Mouse (Mus musculus): ENCODE measurements around the gene Pip5kl1.

The Pip5kl1 gene

DNA sequence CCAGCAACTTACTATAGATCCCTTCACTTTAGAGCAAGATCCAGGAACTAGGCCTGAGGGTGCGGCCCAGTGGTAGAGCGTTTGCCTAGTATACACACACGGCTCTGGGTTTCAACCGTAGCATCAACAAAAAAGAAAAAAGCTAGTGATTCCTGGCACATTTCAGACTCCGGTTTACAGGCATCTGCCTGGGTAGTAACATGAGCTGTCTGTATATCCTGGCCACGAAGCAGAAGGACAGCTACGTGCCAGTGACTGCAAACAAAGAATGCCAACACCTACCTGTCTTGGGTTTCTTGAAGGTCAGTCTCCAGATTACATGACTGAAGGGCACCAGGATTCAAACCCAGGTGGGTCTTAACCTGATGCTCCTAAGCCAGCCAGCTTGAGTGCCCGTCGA is 25.4 kb upstream of the Pip5kl1 start:
- DNase-seq: no peak

DNA sequence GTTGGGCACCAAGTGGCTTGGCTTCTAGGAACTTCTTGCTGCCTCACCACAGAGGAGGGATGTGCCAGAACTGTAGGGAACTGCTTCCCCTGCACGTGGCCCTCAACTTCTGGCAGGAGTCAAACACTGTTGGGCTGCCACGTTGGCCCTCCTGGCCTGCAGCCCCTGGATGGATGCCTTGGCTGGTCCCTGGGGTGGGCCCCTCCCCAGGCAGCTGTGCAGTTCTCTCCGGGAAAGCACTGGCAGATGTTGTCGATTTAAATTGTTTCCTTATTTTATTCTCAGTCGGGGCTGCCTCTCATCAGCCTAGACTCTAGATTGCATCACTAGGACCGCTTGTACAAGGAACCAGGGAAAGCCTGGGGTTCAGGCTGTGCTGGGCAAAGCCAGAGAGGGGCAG is 24.8 kb upstream of the Pip5kl1 start:
- DNase-seq: no peak

DNA sequence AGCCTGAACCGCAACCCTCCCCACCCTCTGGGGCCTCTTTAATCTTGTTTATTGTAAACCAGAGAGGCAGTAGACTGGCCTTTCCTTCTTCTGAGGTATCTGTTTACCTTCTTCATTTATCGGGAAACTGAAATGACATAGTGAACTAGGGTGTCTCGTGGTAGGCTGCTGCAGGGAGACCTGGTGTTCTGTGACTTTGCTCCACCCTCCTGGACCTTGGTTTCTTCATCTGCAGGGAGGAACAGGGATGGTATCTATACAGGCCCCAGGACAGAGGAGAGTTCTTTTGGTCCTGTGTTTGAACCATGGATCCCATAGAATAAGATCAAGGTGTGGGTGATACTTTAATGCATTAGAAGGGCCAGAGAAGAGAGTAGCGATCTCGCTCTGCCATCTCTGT is 23.4 kb upstream of the Pip5kl1 start:
- no peak for DNase-seq

DNA sequence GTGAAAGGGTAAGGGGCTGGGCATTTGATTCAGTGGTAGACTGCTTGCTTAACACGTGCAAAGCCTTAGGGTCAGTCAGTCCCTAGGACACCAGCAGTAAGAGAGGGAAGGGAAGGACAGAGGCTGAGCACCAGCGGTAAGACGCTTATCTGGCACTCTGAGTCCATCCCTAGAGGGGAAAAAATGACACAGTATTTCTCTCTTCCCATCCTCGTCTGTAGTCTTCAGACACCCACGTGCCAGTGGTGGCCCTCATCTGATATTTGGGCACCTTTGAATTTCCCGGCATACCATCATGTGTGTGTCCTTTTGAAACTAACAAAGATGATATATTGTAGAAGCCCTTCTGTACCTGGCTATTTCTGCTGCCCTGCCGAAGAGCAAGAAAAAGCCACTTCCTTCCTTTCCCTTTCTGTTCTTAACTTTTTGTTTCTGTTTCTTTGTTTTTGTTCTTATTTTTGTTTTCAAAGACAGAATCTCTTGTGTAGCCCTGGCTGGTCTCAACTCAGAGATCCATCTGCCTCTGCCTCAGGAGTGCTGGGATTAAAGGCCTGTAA is 20.9 kb upstream of the Pip5kl1 start:
- no peak for DNase-seq

DNA sequence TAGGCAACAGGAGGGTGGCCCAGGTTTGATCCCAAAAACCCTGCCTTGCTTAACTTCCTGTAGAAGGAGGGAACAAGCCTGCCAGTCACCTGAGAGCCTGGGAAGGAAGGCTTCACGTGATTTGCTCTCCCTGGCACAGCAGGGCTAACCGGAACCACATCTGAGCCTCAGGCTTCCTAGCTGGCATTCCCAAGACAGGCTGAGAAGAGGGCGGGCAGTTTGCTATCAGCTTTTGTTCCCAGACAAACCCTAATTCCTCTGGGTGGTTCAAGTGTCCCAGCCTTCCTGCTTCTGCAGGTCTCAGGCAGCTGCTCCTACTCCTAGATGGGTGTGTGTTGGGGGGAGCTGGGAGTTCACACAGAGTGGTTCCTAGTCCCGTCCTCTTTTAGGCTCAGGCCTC is 19.1 kb upstream of the Pip5kl1 start:
- DNase-seq: peak; percentile 31

DNA sequence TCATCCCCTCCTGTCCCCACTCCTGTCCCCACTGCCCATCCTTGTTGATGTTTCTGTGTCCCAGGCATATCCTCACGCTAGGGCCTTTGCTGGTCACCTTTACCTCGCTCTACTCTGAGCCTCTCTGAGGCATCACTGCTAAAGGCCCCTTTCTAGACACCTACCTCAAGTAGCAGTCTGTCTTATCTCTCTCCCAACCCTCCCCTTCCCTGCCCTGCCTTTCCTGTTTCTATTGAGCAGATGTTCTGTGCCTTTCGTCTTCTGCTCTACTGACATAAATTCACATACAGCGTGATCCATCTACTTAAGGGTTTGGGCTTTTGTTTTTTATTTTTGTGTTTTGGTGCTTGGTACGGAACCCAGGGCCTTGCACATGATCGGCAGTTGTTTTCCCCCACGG is 18.6 kb upstream of the Pip5kl1 start:
- DNase-seq: no peak

DNA sequence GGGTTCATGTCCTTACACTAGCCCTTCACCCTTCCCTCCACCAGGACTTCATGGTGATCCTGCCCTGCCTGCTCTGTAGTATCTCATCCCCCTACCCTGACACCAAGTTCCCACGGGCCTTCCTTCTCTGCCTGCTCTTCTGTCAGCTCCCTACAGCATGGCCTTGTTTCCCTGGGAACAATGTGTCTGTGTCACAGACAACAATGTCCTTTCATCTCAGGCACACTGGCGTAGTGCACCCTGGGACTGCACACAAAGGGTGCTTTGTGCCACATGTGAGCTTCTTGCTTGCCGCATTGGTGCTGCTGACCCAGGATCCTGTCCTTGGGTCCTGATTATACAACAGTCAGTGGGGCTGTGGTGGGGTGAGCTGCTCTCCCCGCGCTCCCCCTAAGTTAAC is 15.0 kb upstream of the Pip5kl1 start:
- DNase-seq: no peak

DNA sequence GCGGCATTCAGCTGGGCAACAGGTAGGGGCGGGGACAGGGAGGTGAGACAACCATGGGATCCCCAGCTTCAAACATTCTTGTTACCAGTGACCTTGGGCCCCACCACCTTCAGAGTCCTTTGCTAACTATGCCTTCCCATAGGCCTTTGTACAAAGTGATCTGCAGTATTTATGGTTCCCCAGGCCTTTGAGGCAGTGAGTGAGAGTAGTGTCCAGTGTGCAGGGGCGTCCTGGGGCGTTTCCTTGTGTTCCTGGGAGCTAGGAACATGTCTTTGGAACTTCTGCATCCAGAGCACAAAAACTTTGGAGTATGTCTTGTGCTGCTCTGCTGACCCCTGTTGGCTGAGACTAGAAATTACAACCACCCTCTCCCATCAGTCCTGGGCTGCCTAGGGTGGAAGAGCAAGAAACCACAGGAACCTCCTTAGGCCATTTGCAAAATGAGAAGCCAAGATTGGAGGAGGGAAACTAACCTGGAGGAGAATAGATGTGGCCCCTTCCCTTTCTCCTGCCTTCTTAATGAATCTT is 8.0 kb upstream of the Pip5kl1 start:
- peak; percentile 75 for DNase-seq

DNA sequence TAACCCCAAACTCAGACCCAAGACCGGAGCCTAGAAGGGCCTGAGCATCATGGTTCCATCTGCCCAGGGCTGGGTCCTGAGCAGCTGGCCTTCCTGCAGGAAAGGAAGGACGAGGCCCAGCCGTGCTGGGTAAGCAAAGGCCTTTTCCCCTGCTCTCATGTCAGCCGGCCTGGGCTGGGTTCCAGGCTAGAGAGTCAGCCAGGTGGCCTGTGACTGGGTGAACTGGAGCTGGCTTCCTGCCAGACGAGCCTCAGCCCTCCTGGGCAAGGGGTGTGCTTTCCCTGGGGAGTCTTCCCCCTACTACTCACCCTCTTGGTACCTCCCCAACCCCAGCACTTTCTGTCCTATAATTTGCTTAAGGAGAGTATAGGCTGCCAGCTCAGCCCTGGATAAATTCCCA is 6.4 kb upstream of the Pip5kl1 start:
- no peak for DNase-seq

DNA sequence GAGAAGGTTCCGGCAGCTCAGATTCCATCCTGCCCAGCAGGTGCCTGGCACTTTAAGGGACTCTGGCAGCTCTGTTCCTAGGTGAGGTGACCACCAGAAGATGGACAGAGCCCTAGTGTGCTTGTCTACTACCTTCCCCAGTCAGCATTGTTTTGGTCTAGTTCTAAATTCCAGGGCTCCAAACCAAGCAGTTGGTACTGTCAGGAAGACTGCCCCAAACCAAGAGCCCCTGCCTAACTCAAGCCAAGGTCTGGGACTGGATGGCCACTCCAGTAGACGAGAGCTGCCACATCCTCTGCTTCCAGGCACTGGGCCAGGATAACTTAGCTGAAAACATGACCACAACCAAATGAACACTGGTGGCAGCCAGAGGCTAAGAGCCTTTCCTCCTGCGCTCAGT is 5.7 kb upstream of the Pip5kl1 start:
- DNase-seq: no peak

DNA sequence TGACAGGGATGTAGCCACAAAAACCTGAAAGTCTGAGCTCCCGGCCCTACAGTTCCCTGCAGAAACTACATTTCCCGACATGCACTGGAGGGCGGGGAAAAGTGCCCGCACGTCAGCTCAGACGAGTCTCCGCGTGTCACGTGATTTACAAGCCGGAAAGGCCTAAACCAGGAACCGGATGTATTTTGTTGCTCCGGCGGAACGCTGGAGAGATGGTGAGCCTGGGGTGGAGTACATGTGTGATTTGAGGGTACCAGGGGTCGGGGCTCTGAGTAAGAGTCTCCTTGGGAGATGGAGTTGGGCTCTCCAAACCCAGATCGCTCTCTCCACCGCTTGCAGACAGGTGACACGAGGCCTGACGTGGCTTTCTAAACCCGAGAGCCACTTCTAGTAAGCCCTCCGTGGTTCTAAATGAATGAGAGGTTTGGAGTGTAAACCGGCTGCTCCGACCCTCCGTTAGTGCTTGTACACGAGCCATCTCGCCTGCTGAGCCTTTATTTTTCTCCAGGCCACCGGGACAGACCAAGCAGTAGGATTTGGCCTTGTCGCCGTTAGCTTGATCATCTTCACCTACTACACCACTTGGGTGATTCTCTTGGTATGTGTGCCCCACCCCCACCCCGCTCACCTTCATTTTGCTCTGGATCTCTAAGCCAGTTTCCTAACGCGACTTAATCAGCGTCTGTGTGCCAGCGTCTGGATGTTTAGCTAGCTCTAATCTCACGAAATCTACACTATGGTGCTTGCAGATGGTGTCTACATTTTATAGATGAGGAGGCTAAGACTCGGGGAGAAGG is 3.7 kb upstream of the Pip5kl1 start, which contains the start of gene Dpm2:
Dpm2 (plus strand) TSS at position 161 of the 797 bp plus-strand sequence.
- peak; percentile 90 for DNase-seq

DNA sequence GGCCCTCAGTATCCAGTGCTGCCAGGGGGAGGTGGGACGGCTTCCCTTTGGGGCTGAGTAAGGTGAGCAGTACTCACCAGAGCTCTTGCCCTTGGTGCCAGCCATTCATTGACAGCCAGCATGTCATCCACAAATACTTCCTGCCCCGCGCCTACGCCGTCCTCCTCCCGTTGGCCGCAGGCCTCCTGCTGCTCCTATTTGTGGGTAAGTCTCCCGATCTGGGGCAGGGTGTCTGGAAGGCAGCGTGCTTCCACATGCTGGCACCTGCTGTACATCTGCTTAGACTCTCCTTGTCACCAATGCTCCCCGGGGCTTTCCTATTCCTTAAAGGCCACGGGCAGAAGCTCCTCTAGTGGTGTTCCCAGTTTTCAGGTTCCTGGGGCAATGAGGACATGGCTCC is 2.4 kb upstream of the Pip5kl1 start:
- DNase-seq: no peak

DNA sequence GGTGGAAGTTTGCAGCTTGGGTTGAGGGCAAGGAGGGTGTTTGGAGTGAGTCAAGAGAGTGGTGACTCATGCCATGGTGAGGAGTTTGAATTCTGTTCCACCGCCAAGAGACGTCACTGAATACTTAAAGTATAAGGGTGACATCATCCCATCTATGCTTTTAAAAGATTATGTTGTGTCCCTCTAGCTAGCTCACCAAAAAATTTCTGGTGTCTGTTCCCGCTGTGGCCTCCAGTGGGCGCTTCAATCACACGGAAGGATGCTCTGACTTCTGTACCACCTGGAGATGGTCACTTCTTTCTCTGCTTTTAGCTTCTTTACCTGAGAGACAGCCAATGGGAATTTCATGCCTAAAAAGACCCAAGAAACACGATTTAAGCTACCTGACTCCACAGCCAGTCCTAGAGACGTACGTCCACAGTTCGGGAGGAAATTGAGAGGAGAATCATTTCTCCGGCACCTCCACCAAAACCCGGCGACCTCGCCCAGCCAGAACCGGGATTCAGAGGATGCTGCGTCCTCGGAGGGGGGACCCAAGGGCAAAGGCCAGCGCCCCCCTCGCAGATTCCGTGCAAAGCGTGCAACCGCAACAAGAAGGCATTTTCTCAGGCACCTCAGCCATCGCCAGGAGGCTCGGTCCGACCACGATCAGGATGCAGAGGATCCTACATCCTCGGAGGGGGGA is 446 bp downstream of the Pip5kl1 start:
- peak; percentile 59 for DNase-seq

DNA sequence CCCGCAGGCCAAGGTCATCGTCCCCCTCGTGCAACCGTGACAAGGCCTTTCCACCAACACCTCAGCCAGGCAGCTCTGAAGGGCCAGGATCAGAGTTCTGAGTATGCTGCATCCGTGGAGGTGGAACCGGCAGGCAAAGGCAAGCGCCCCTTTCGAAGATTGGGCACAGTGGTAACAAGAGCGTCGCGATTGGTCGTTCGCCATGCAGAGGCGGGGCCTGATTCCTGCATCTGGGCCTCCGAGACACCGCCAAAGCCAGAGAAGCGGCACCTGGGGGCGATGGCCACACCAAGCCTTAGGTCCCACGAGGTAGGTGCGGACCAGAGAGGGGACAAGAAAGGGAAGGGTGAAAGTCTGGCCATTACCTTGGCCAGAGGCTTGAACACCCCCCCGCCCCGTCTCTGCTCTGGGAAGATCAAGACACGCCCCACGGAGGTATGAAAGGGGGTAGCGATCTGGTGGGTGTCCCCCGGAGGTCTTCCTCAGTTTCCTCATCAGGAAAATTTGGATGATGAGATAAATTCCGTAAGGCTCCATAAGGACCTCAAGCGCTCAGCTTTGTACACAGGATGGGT is 1.1 kb downstream of the Pip5kl1 start, which contains the start of gene 9430097D07Rik:
9430097D07Rik (minus strand) TSS at position 99 of the 575 bp plus-strand sequence.
- DNase-seq: no peak

DNA sequence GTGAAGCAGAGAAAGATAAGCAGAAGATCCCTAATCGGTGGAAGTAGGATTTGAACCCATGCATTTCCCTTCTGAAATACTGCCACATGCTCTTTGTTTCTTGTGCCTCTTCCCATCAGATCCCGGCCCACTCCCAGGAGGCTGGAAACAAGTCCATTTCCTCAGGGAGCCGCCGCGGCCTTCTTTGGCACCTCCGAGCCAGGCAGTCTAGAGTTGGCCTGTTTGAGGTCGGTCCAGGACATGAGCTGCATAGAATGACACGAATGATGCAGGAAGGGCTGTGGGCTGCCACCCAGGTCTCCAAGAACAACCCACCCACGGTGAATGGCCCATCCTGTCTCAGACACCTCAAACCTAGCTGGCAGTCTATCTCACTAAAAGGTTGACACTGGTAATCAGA is 1.9 kb downstream of the Pip5kl1 start:
- no peak for DNase-seq

DNA sequence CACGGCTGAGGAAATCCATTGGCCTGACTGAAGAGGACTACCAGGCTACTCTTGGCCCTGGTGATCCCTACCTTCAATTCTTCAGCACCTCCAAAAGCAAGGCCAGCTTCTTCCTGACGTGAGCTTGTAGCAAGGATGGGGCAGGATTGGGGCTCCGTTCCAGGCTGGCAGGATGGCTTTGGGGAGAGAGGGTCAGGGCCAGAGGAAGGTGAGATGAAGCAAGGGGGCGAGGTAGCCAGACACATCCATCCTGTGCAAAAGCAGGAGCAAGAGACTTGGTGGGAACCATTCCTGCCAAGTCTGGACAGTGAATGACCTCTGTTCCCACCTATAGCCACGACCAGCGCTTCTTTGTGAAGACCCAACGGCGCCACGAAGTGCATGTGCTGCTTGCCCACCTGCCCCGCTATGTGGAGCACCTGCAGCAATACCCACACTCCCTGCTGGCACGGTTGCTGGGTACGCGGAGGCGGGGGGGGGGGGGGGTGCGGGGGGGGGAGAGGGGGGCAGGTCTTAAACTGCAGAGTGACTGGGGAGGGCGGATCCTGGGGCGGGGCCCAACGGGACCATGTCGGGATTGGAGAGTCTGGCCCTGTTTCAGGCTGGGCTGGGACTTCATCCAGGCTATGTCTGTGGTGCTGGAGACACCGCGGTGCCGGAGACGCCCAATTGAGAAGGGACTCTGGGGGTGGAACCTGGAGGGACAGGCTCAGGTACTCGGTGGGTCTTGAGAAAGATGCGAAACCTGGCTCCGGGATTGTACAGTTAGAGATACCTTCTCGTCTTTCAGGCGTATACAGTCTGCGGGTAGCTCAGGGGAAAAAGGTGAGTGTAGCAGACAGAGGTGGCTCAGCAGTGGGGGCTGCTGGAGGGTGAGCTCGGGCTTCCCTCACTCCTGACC is 3.8 kb downstream of the Pip5kl1 start:
- DNase-seq: peak; percentile 50

DNA sequence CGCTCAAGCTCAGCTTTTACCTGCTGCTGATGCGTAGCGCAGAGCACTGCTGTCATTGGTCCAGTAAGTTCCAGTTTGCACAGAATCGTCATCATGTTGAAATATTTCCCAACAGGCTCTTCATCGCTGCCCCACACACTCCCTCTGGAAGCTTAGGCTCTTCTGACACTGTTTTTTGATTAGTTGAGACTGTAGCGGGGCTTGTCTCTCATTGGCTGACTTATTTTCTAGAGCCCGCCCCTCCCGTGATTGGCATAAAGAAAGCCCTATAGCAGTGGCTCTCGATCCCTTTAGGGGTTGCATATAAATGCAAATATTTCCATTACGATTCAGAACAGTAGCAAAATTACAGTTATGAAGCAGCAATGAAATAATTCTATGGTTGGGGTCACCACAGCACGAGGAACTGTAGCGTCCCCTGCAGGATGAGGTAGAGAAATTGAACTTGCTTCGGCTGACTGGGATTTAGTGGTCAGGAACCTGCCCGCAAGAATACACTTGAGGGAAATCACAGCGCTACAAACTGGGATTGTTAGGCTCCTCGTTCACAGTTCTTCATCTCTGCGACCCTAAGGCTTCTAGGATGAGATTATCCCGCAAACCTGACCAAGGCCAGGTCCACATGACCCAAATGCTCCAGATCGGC is 7.0 kb downstream of the Pip5kl1 start:
- DNase-seq: peak; percentile 32

DNA sequence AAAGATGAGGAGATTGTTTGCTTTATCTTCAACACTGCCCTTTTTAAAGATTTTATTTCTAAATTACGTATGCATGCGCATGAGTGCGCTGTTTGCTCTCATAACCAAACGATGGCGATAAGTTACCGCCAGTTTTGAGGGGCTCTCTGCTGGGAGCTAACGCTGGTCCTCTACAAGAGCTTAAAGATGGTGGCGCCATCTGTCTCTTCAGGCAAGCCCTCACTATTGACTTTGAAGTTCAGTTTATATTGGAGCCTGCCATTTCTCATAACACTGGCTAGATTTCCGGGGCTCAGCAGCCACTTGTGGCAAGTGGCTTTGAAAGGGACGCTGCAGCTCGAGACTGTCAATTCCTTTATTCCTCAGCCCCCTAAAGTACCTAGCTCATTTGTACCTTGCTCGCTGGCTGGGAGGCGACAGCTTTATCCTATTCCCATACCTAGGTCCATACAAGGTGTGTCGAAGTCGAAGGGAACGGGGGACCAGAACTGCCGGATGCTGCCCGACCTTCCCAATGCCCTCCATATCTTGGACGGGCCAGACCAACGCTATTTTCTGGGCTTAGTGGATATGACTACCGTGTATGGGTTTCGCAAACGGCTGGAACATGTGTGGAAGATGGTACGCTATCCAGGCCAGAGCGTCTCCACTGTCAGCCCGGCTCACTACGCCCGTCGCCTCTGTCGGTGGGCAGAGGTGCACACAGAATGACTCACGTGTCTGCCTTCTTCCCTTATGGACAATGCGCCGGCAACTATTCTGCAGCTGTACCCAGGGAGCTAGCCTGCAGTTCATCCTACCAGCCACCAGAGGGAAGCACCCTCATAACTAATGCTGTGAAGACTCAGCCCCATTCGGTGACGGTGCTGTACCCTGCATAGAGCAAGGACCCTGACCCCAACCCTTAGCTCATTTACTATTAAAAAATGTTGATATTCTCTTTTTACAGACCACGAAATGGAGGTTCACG is 8.5 kb downstream of the Pip5kl1 start:
- DNase-seq: peak; percentile 82

DNA sequence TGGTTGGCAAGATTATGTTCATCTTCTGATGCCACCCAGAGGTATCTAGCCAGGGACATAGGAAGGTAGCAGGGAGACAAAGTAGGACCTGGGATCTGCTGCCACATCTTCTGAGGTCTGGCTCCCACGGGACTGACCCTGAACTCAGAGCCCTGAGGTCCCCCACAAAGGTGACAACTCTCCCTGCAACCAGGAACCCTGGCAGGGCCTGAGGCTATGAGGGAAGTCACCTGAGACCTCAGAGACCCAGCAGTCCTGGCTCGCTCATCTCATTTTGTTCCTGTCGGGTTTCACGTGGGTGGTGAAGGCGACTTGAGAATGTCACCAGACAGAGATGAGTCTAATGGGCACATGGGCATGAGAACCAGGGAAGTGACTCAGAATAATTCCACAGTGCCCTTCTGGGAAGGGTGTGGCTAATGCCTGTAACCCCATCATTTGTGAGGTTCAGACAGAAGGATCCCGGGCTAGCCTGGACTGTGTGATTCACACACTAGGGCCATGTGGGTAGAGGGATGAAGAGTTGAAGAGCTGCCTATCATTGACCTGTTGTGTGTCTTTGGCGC is 10.6 kb downstream of the Pip5kl1 start:
- no peak for DNase-seq

DNA sequence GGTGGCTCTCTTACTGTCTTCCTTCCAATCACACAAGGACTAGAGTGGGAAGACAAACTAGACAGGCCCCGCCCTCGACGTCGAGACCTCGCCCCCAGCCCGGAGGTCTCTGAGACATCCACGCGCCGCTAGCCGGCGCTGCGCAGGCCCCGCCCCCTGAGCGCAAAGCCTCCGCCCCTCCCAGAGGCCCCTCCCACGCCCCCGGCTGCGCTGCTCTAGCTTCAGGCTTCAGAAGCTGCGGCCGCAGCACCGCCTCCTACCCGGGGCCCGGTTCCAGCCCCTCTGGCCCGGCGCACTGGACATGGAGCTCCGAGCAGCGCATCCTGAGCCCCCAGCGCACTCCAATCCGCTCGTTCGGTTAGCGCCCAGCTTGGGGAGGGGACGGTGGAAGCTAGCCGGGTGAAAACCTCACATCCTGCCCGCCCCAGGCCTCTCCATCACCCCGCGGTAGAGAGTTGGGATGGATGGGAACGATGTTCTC is 12.3 kb downstream of the Pip5kl1 start, which contains the start of gene St6galnac4:
St6galnac4 (plus strand) TSS at position 225 of the 481 bp plus-strand sequence.
- peak; percentile 83 for DNase-seq
